Mouse (Mus musculus): ENCODE results near the gene Gm45713. TPM values are rescaled to one million over a fixed set of nuclear protein-coding genes. Genes with fewer than 3 reads are reported as not detected.

Gm45713 gene
- polyA plus RNA-seq, 1 experiment: 1.5 TPM

DNA sequence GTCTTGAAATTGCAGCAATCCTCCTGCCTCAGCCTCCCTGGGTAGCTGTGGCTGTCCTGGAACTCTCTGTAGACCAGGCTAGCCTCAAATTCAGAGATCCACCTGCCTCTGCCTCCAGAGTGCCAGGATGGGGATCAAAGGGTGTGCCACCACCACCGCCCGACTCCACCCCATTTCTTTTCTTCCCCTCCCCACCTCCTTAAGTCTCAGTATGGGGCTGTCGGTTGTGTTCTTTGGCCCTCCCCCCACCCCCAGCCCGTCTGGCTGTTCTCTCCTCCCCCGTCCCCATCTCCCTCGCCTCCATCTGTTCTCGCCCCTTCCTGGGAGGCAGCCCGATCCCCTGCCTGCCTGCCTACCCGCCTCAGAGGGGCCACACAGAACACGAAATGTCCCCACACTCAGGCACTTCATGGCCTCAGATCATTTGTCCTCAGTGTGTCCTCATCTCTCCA lies 30.9 kb upstream of the Gm45713 start:
- no peak for TF ChIP-seq GATA1 (IDR thresholded peaks at IDR 0.05; ENCODE audit: low read length)

DNA sequence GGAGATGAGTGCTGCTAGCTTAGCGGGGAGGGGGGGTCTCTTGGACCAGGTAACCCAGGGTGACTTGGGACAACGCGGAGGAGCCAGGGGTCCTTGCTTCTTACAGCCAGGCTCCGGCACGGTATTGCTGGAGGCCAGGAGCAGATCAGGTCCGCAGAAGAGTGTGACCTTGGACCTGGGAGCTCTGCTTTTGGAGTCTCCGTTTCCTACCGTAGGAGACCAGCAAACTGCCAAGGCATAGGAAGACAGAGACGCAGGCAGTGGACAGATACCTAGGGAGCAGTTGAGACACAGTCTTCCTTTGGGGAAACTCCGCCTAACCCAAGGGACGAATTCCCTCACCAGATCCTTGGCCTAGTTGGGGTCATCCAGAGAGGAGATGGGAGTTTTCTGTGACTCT lies 29.7 kb upstream of the Gm45713 start:
- no peak for TF ChIP-seq GATA1 (IDR thresholded peaks at IDR 0.05; ENCODE audit: low read length)

DNA sequence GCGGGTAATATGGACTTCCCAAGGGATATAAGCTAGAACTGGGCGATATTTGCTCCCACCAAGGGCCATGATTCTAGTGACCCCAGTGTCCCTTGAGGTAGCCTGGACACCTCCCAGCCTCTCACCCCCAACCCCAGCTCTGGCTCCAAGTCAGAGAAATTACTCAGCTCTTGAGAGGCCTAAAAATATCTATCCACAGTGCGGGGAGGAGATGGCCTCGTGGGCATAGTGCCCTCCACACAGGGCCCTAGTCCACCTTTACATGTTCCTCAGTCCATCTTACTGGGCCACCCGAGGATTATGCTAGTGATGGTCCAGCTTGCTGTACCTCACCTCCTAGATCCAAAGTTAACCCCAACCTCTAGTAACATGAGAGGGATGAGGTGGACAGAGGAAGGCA lies 28.8 kb upstream of the Gm45713 start:
- TF ChIP-seq GATA1 (IDR thresholded peaks at IDR 0.05; ENCODE audit: low read length): no peak

GRCm38 (mm10) chr7:45163735-45164490 lies 27.9 kb upstream of the Gm45713 start, which contains the start of gene Slc17a7:
Gene Slc17a7 (plus strand): TSS chr7:45163949.
- TF ChIP-seq GATA1 (IDR thresholded peaks at IDR 0.05; ENCODE audit: low read length): no peak

DNA sequence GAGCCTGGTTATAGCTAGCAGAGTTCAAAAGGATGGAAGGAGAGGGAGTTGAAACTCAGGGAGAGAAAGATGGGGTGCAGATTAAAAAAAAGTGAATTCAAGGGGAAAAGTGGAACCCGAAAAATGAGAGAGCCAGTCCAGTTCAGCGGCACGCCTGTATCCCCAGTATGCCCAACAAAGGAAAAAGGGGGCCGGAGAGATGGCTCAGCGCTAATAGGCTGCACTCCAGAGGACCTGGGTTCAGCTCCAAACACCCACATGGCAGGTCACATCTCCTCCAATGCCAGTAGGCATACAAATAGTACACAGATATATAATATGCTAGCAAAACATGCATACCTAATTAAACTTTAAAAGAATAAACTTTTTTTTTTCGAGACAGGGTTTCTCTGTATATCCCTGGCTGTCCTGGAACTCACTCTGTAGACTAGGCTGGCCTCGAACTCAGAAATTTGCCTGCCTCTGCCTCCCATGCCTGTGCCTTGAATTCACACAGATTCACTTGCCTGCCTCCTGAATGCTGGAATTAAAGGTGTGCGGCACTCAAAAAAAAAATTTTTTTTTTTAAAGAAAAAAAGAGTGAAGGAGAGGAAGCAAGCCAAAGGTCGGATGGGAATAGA lies 27.1 kb upstream of the Gm45713 start:
- no peak for TF ChIP-seq GATA1 (IDR thresholded peaks at IDR 0.05; ENCODE audit: low read length)

DNA sequence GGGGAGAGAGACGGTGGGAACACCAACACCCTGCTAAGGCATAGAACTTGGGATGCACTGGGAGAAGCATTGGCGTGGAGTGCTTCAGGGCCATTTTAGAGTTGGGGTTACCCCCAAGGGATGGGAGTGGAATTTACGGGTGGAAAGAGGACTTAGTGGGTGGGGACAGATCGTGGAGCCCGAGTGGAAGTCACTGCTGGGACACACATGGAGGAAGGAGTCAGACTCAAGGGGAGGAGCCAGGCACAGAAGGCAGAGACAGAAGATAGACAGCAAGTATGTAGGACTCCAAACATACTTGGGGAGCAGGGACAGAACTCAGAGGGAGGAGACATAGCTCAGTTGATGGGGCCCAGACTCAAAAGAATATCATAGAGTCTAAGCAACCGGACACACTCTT lies 26.5 kb upstream of the Gm45713 start:
- no peak for TF ChIP-seq GATA1 (IDR thresholded peaks at IDR 0.05; ENCODE audit: low read length)

- TF ChIP-seq GATA1 (IDR thresholded peaks at IDR 0.05; ENCODE audit: low read length): no peak
Observed at GRCm38 (mm10) chr7:45161612-45162473, 25.8 kb upstream of the Gm45713 start.

GRCm38 (mm10) chr7:45160866-45161265 lies 24.8 kb upstream of the Gm45713 start:
- no peak for TF ChIP-seq GATA1 (IDR thresholded peaks at IDR 0.05; ENCODE audit: low read length)

DNA sequence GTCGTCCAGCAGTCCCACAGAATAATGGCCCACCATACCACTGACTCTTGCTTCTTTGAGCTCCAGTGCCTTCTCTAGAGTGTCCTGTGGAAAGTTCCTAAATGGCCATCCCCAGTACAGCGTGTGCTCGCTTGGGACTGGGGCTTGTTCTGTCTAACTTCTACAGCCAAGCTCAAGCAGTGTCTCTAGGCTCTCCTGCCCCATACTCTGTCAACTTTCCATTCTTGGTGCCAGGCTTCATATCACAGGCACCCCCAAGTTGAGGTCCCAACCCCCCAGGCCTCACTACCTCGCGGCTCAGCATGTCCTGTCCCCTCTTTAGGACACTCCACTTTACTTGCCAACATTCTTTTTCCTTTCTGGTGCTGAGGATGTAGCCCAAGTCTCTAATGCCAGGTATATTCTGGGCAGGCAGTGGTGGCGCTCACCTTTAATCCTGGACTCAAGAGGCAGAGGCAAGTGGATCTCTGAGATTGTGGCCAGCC lies 24.3 kb upstream of the Gm45713 start:
- TF ChIP-seq GATA1 (IDR thresholded peaks at IDR 0.05; ENCODE audit: low read length): no peak

- no peak for TF ChIP-seq GATA1 (IDR thresholded peaks at IDR 0.05; ENCODE audit: low read length)
Observed at GRCm38 (mm10) chr7:45158991-45159390, 23.0 kb upstream of the Gm45713 start.

DNA sequence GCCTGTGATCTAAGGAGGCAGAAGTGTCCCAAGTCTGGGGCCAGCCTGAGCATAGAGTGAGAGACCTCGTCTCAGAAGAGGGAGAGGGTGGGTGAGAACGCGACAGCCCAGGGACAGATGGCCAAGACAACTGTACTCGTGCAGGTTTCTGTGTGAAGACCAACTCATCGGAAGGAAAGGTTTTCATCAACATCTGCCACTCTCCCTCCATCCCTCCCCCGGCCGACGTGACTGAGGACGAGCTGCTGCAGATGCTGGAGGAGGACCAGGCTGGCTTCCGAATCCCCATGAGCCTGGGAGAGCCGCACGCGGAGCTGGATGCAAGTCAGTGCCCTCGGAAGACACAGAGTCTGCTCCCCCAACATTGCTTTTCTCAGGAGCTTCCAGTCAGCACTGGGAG lies 21.4 kb upstream of the Gm45713 start:
- TF ChIP-seq GATA1 (IDR thresholded peaks at IDR 0.05; ENCODE audit: low read length): no peak

DNA sequence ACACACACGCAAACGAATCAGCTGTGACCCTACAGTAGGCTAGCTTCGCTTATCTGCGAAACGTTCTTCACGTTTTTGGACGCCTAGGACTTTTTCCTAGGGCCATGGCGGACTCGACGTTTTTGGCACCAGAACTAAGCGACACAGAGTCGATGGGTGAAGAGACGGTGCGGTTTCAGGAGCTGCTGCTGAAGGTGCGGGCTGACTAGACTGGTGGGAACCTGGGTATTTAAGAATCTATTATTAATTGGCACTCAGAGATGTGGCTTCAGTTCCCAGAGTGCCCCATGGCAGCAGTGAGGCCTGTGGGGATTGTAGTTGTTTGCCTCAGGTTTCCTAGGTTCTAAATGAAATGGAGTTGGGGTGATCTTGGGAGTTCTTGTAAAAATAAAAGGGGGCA lies 20.2 kb upstream of the Gm45713 start:
- TF ChIP-seq GATA1 (IDR thresholded peaks at IDR 0.05; ENCODE audit: low read length): no peak

GRCm38 (mm10) chr7:45155590-45155989 lies 19.6 kb upstream of the Gm45713 start:
- no peak for TF ChIP-seq GATA1 (IDR thresholded peaks at IDR 0.05; ENCODE audit: low read length)

DNA sequence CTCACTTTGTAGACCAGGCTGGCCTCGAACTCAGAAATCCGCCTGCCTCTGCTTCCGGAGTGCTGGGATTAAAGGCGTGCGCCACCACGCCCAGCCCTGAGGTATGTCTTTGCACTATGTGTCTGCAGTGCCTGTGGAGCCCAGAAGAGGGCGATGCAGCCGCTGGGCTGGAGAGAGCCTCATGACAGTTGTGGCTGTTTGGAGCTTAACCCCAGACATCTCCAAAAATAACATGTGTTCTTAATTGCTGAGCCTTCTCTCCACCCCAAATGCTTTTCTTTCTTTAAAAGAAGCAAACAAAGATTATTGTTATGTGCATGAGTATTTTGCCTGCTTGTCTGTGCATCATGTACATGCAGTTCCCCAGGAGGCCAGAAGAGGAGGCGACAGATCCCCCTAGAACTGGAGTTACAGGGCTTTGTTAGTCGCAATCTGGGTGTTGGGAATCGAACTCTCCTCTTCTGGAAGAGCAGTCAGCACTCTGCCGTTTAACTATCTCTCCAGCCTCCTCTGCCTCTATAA lies 19.0 kb upstream of the Gm45713 start:
- TF ChIP-seq GATA1 (IDR thresholded peaks at IDR 0.05; ENCODE audit: low read length): no peak

DNA sequence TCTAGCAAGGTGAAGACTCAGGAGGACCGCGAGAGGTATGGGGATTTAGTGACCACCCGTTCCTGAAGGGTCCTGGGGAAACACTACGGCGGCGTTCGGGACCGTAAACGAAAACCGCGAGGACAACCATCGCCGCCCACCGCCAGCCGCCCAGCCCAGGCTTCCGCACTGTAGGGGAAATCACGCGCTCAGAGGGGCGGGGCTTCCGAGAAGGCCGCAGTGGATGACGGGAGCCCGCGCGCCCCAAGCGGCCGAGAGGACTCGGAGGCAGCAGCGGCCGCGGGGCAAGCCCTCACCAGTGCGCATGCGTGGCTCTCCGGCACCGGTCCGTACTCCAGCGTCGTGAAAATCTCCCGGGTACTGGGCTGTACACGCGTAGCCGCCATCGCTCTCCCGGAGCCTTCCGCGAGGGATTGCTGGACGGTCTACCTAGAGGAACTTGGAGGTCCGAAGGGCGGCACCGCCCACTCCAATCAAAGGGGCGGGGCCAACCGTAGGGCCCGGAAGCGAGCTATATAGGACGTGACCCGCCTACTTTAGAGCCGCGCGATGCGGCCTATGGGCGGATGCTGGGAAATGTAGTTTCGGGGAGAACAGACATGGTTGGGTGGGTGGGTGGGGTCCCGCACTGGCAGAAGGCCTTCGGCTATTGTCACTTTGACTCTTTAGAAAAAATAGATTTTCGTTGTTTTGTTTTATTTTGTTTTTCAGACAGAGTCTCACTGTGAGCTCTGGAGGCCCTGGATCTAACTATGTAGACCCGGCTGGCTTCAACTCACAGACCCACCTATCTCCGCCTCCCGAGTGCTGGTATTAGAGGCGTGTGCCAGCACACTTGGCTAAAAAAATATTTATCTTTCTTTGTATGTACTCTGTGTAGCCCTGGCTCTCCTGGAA lies 18.3 kb upstream of the Gm45713 start, which contains the start of the genes Pih1d1 and Aldh16a1:
Gene Pih1d1 (plus strand): TSS at position 208 of the 897 bp plus-strand sequence.
Gene Aldh16a1 (minus strand): TSS at position 489 of the 897 bp plus-strand sequence.
- no peak for TF ChIP-seq GATA1 (IDR thresholded peaks at IDR 0.05; ENCODE audit: low read length)
